Mouse (Mus musculus): ENCODE measurements around the gene Pik3r2. TPM values are rescaled to one million over a fixed set of nuclear protein-coding genes. Genes with fewer than 3 reads are reported as not detected.

The Pik3r2 gene
- total and polyA plus RNA-seq, 2 experiments from 2014 or later, result 32.5 to 36.6 TPM

GRCm38 (mm10) chr8:70746676-70747075 is 29.8 kb downstream of the Pik3r2 start:
- 56% methylated on average over 9 of the region's 9 CpGs for WGBS
- Histone ChIP-seq H3K9me3 (replicated peaks; ENCODE audit: control insufficient read depth, low read length) (no peaks in the 10 kb centered on the region), H3K9ac (replicated peaks; ENCODE audit: low read depth, low read length) (no peak overlapping the region), H3K27ac (ENCODE audit: low read depth) (no peak overlapping the region), H3K36me3 (replicated peaks; ENCODE audit: control insufficient read depth, insufficient read depth, low read length) (no peaks in the 10 kb centered on the region), H3K4me3 (ENCODE audit: low read depth, low read length) (no peak overlapping the region), H3K4me2 (ENCODE audit: low read depth, low read length) (no peak overlapping the region), H3K27me3 (ENCODE audit: control insufficient read depth, insufficient read depth, low read length) (peaks cover 72% of the 10 kb centered on the region), H3K4me1 (ENCODE audit: control insufficient read depth, insufficient read depth) (peaks cover 15% of the 10 kb centered on the region)
- DNase-seq (ENCODE audit: low spot score), result no peak
- no peak for TF ChIP-seq CTCF (IDR thresholded peaks at IDR 0.05; ENCODE audit: low read depth)
- no peak for TF ChIP-seq EP300 (IDR thresholded peaks at IDR 0.05; ENCODE audit: low read depth)
- no peak for ATAC-seq (ENCODE audit: insufficient read depth, low read depth)

GRCm38 (mm10) chr8:70745691-70746220 is 30.8 kb downstream of the Pik3r2 start:
- no peak overlapping the region for H3K27ac ChIP-seq (ENCODE audit: low read depth)
- TF ChIP-seq CTCF (IDR thresholded peaks at IDR 0.05; ENCODE audit: low read depth) (no peak), EP300 (IDR thresholded peaks at IDR 0.05; ENCODE audit: low read depth) (no peak)
- H3K4me1 ChIP-seq (ENCODE audit: control insufficient read depth, insufficient read depth), result peaks cover 15% of the 10 kb centered on the region
- no peak overlapping the region for H3K9ac ChIP-seq (replicated peaks; ENCODE audit: low read depth, low read length)
- no peaks in the 10 kb centered on the region for H3K9me3 ChIP-seq (replicated peaks; ENCODE audit: control insufficient read depth, low read length)
- H3K27me3 ChIP-seq (ENCODE audit: control insufficient read depth, insufficient read depth, low read length), result peaks cover 72% of the 10 kb centered on the region
- no peaks in the 10 kb centered on the region for H3K36me3 ChIP-seq (replicated peaks; ENCODE audit: control insufficient read depth, insufficient read depth, low read length)
- H3K4me3 ChIP-seq (ENCODE audit: low read depth, low read length), result no peak overlapping the region
- ATAC-seq (ENCODE audit: insufficient read depth, low read depth) (no peak), DNase-seq (ENCODE audit: low spot score) (no peak)
- WGBS, result 51% methylated on average over 19 of the region's 19 CpGs
- no peak overlapping the region for H3K4me2 ChIP-seq (ENCODE audit: low read depth, low read length)

- no peak overlapping the region for H3K9ac ChIP-seq (replicated peaks; ENCODE audit: low read depth, low read length)
- TF ChIP-seq EP300 (IDR thresholded peaks at IDR 0.05; ENCODE audit: low read depth) (no peak), CTCF (IDR thresholded peaks at IDR 0.05; ENCODE audit: low read depth) (no peak)
- WGBS, result 42% methylated on average over 11 of the region's 11 CpGs
- no peaks in the 10 kb centered on the region for H3K36me3 ChIP-seq (replicated peaks; ENCODE audit: control insufficient read depth, insufficient read depth, low read length)
- ATAC-seq (ENCODE audit: insufficient read depth, low read depth), result no peak
- peaks cover 72% of the 10 kb centered on the region for H3K27me3 ChIP-seq (ENCODE audit: control insufficient read depth, insufficient read depth, low read length)
- H3K4me1 ChIP-seq (ENCODE audit: control insufficient read depth, insufficient read depth), result peaks cover 15% of the 10 kb centered on the region
- DNase-seq (ENCODE audit: low spot score), result no peak
- H3K4me2 ChIP-seq (ENCODE audit: low read depth, low read length), result no peak overlapping the region
- no peak overlapping the region for H3K4me3 ChIP-seq (ENCODE audit: low read depth, low read length)
- no peaks in the 10 kb centered on the region for H3K9me3 ChIP-seq (replicated peaks; ENCODE audit: control insufficient read depth, low read length)
- no peak overlapping the region for H3K27ac ChIP-seq (ENCODE audit: low read depth)
These were observed 31.7 kb downstream of the Pik3r2 start for GRCm38 (mm10) chr8:70744806-70745205.

- no peak overlapping the region for H3K9ac ChIP-seq (replicated peaks; ENCODE audit: low read depth, low read length)
- H3K27ac ChIP-seq (ENCODE audit: low read depth), result 0 out of 2 replicates have a peak overlapping the region, but pooled peaks have one; percentile 35
- peaks cover 63% of the 10 kb centered on the region for H3K27me3 ChIP-seq (ENCODE audit: control insufficient read depth, insufficient read depth, low read length)
- ATAC-seq (ENCODE audit: insufficient read depth, low read depth) (peak; percentile 16; the same call in 1 of the 2 replicates), DNase-seq (ENCODE audit: low spot score) (peak; percentile 41)
- H3K4me2 ChIP-seq (ENCODE audit: low read depth, low read length), result peak overlapping the region; percentile 55
- TF ChIP-seq CTCF (IDR thresholded peaks at IDR 0.05; ENCODE audit: low read depth) (no peak), EP300 (IDR thresholded peaks at IDR 0.05; ENCODE audit: low read depth) (no peak)
- peak overlapping the region; percentile 36 for H3K4me3 ChIP-seq (ENCODE audit: low read depth, low read length)
- no peaks in the 10 kb centered on the region for H3K36me3 ChIP-seq (replicated peaks; ENCODE audit: control insufficient read depth, insufficient read depth, low read length)
- H3K4me1 ChIP-seq (ENCODE audit: control insufficient read depth, insufficient read depth), result peaks cover 15% of the 10 kb centered on the region
- WGBS, result 5% methylated on average over 48 of the region's 48 CpGs
- no peaks in the 10 kb centered on the region for H3K9me3 ChIP-seq (replicated peaks; ENCODE audit: control insufficient read depth, low read length)
These were observed 32.6 kb downstream of the Pik3r2 start for GRCm38 (mm10) chr8:70743656-70744590.

GRCm38 (mm10) chr8:70742981-70743655 is 33.4 kb downstream of the Pik3r2 start:
- H3K27me3 ChIP-seq (ENCODE audit: control insufficient read depth, insufficient read depth, low read length), result peaks cover 58% of the 10 kb centered on the region
- peaks cover 15% of the 10 kb centered on the region for H3K4me1 ChIP-seq (ENCODE audit: control insufficient read depth, insufficient read depth)
- H3K4me3 ChIP-seq (ENCODE audit: low read depth, low read length), result peak overlapping the region; percentile 36
- no peak overlapping the region for H3K9ac ChIP-seq (replicated peaks; ENCODE audit: low read depth, low read length)
- 6% methylated on average over 38 of the region's 38 CpGs for WGBS
- peak overlapping the region; percentile 55 for H3K4me2 ChIP-seq (ENCODE audit: low read depth, low read length)
- no peaks in the 10 kb centered on the region for H3K9me3 ChIP-seq (replicated peaks; ENCODE audit: control insufficient read depth, low read length)
- peak; percentile 34; the same call in 1 of the 2 replicates for ATAC-seq (ENCODE audit: insufficient read depth, low read depth)
- TF ChIP-seq EP300 (IDR thresholded peaks at IDR 0.05; ENCODE audit: low read depth), result no peak; the same call in 1 of the 2 replicates
- no peak for TF ChIP-seq CTCF (IDR thresholded peaks at IDR 0.05; ENCODE audit: low read depth)
- no peaks in the 10 kb centered on the region for H3K36me3 ChIP-seq (replicated peaks; ENCODE audit: control insufficient read depth, insufficient read depth, low read length)
- DNase-seq (ENCODE audit: low spot score), result no peak
- 0 out of 2 replicates have a peak overlapping the region, but pooled peaks have one; percentile 35 for H3K27ac ChIP-seq (ENCODE audit: low read depth)

Data from heart, postnatal 0 days (tissue).